Mouse (Mus musculus): ENCODE measurements around the gene Kbtbd12. TPM values are rescaled to one million over a fixed set of nuclear protein-coding genes. Genes with fewer than 3 reads are reported as not detected.

The Kbtbd12 gene
- polyA plus RNA-seq, 1 experiment from 2014 or later: 1.4 TPM

DNA sequence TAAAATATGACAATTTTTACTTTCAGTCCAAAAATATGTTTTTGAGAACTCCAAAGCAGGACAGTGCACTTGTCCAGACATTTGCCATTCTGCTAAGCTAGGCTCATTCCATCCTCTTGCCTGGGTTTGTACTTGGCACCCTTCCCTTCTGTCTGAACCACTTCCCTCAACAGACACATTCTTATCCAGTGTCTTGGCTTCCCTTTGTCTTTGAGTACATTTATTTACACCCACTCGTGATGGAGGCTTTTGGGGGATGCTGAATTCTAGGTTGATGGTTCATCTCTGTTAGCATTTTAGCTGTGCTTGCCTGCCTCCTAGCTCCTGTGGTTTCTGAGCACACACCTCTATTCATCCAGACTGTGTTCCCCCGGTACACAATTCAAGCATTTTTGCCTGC is 31.3 kb downstream of the Kbtbd12 start:
- 43% methylated on average over 2 of the region's 2 CpGs for WGBS (ENCODE audit: insufficient replicate concordance)
- H3K9ac ChIP-seq (ENCODE audit: low read depth, low read length): no peak overlapping the region
- H3K4me2 ChIP-seq (ENCODE audit: low read depth, low read length): no peak overlapping the region
- no peaks in the 10 kb centered on the region for H3K4me1 ChIP-seq (ENCODE audit: control insufficient read depth, low read depth, low read length)
- no peaks in the 10 kb centered on the region for H3K9me3 ChIP-seq (replicated peaks; ENCODE audit: control insufficient read depth, low read length)
- H3K4me3 ChIP-seq (ENCODE audit: low read depth, low read length): no peak overlapping the region
- H3K36me3 ChIP-seq (ENCODE audit: control insufficient read depth, insufficient read depth): no peaks in the 10 kb centered on the region
- ATAC-seq (ENCODE audit: low read depth): no peak
- no peak overlapping the region for H3K27ac ChIP-seq (ENCODE audit: low read length)
- H3K27me3 ChIP-seq (ENCODE audit: control insufficient read depth, insufficient read depth, low read depth, low read length): no peaks in the 10 kb centered on the region; the same call in 1 of the 2 replicates

DNA sequence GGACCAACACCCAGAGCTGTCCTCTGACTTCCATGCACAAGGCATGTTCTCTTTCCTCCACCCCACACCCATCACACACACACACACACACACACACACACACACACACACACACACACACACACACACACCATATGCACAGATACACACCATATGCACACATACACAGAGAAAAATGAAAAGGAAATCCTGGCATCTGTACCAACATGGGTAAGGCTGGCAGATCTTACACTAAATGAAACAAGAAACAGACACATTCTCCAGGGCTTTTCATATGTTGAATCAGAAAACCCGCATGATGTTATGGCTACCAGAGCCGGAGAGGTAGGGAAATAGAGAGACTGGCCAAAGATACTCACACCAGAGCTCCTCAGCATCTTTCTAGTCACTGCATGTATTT is 32.0 kb downstream of the Kbtbd12 start:
- no peak for ATAC-seq (ENCODE audit: low read depth)
- Histone ChIP-seq H3K27me3 (ENCODE audit: control insufficient read depth, insufficient read depth, low read depth, low read length) (no peaks in the 10 kb centered on the region; the same call in 1 of the 2 replicates), H3K9ac (ENCODE audit: low read depth, low read length) (no peak overlapping the region), H3K4me3 (ENCODE audit: low read depth, low read length) (no peak overlapping the region), H3K9me3 (replicated peaks; ENCODE audit: control insufficient read depth, low read length) (no peaks in the 10 kb centered on the region), H3K4me2 (ENCODE audit: low read depth, low read length) (no peak overlapping the region), H3K36me3 (ENCODE audit: control insufficient read depth, insufficient read depth) (no peaks in the 10 kb centered on the region), H3K4me1 (ENCODE audit: control insufficient read depth, low read depth, low read length) (no peaks in the 10 kb centered on the region), H3K27ac (ENCODE audit: low read length) (no peak overlapping the region)
- WGBS (ENCODE audit: insufficient replicate concordance): 72% methylated on average over 2 of the region's 2 CpGs

DNA sequence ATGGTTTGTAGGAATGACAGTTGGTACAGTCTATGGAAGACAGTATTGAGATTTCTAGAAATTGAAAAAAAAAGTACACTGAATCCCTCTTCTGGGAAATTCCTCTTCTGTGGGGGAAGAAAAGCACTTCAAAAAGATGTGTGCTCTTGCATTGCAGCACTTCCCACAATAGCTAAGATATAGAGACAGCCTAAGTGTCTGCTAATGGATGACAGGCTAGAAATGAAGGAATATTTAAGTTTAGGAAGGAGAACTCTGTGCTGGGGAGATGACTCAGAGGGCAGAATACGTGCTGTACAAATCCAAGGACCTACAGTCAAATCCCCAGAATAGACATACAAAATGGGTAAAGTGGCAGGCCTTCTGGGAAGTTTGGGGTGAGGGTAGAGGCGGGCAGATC is 32.5 kb downstream of the Kbtbd12 start:
- H3K27ac ChIP-seq (ENCODE audit: low read length): no peak overlapping the region
- H3K9ac ChIP-seq (ENCODE audit: low read depth, low read length): no peak overlapping the region
- 41% methylated on average over 2 of the region's 2 CpGs for WGBS (ENCODE audit: insufficient replicate concordance)
- no peaks in the 10 kb centered on the region for H3K4me1 ChIP-seq (ENCODE audit: control insufficient read depth, low read depth, low read length)
- H3K4me2 ChIP-seq (ENCODE audit: low read depth, low read length): no peak overlapping the region
- no peaks in the 10 kb centered on the region for H3K36me3 ChIP-seq (ENCODE audit: control insufficient read depth, insufficient read depth)
- H3K27me3 ChIP-seq (ENCODE audit: control insufficient read depth, insufficient read depth, low read depth, low read length): no peaks in the 10 kb centered on the region; the same call in 1 of the 2 replicates
- H3K4me3 ChIP-seq (ENCODE audit: low read depth, low read length): no peak overlapping the region
- ATAC-seq (ENCODE audit: low read depth): no peak
- no peaks in the 10 kb centered on the region for H3K9me3 ChIP-seq (replicated peaks; ENCODE audit: control insufficient read depth, low read length)

DNA sequence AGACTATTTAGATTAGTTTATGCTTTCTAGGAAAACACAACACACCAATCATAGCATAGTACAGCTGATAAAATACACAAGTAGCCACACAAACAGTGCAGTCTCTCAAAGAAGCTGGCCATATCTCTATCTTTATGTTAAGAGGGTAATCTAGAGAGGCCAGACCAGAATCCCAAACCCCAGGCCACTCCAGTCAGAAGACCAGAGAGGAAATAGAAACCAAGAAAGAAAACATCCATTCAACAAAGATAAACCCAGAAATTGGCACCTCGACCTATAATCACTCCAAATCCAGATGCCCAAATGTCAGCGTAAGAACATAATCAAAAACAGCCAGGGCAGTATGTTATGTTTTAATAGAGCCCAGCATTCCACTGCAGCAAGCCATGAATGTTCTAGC is 41.6 kb downstream of the Kbtbd12 start:
- Histone ChIP-seq H3K4me1 (ENCODE audit: control insufficient read depth, low read depth, low read length) (no peaks in the 10 kb centered on the region; the same call in 1 of the 2 replicates), H3K36me3 (ENCODE audit: control insufficient read depth, insufficient read depth) (no peaks in the 10 kb centered on the region), H3K4me2 (ENCODE audit: low read depth, low read length) (no peak overlapping the region), H3K27ac (ENCODE audit: low read length) (no peak overlapping the region), H3K9ac (ENCODE audit: low read depth, low read length) (no peak overlapping the region), H3K27me3 (ENCODE audit: control insufficient read depth, insufficient read depth, low read depth, low read length) (no peaks in the 10 kb centered on the region), H3K4me3 (ENCODE audit: low read depth, low read length) (no peak overlapping the region), H3K9me3 (replicated peaks; ENCODE audit: control insufficient read depth, low read length) (no peaks in the 10 kb centered on the region)
- 28% methylated on average over 2 of the region's 2 CpGs for WGBS (ENCODE audit: insufficient replicate concordance)
- no peak for ATAC-seq (ENCODE audit: low read depth)

DNA sequence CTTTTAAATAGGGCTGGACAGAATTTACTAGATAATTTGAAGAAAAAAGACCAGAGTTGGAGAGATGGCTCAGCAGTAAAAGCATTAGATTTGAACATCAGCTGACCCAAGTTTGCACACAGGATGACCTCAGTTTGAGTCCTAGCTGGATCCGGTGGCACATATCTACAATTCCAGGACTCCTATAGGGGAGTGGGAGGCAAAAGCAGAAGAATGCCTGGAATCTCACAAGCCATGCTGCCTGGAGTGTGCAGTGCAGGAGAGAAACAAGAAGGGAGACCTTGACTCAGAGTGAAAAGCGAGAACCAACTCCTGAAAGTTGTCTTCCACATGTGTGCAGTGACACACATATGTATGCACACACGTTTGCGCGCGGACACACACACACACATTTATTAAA is 45.4 kb downstream of the Kbtbd12 start:
- Histone ChIP-seq H3K4me2 (ENCODE audit: low read depth, low read length) (no peak overlapping the region), H3K4me3 (ENCODE audit: low read depth, low read length) (no peak overlapping the region), H3K27ac (ENCODE audit: low read length) (no peak overlapping the region), H3K27me3 (ENCODE audit: control insufficient read depth, insufficient read depth, low read depth, low read length) (no peaks in the 10 kb centered on the region), H3K36me3 (ENCODE audit: control insufficient read depth, insufficient read depth) (no peaks in the 10 kb centered on the region), H3K9ac (ENCODE audit: low read depth, low read length) (no peak overlapping the region), H3K9me3 (replicated peaks; ENCODE audit: control insufficient read depth, low read length) (no peaks in the 10 kb centered on the region), H3K4me1 (ENCODE audit: control insufficient read depth, low read depth, low read length) (no peaks in the 10 kb centered on the region; the same call in 1 of the 2 replicates)
- 81% methylated on average over 6 of the region's 6 CpGs for WGBS (ENCODE audit: insufficient replicate concordance)
- ATAC-seq (ENCODE audit: low read depth): no peak

DNA sequence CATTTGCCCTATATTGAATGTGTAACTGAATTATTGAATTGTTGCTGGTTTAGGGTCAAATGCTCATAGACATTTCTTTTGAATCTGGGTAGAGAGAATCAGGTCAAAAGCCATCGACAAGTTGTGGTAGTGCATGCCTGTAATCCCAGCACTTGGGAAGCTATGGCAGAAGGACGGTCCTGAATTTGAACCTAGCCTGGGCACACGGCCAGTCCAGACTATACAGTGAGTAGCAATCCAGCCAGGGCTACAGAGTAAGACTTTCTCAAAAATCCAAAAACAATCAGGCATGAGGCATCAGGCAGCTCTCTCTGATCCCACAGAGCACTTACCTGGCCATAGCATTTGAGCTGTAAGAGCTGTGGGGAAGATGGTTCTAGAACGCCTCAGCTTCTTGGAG is 47.5 kb downstream of the Kbtbd12 start:
- H3K27ac ChIP-seq (ENCODE audit: low read length): no peak overlapping the region
- no peaks in the 10 kb centered on the region for H3K36me3 ChIP-seq (ENCODE audit: control insufficient read depth, insufficient read depth)
- H3K9ac ChIP-seq (ENCODE audit: low read depth, low read length): no peak overlapping the region
- no peaks in the 10 kb centered on the region for H3K4me1 ChIP-seq (ENCODE audit: control insufficient read depth, low read depth, low read length)
- H3K4me3 ChIP-seq (ENCODE audit: low read depth, low read length): no peak overlapping the region
- 72% methylated on average over 4 of the region's 4 CpGs for WGBS (ENCODE audit: insufficient replicate concordance)
- H3K9me3 ChIP-seq (replicated peaks; ENCODE audit: control insufficient read depth, low read length): no peaks in the 10 kb centered on the region
- ATAC-seq (ENCODE audit: low read depth): no peak
- no peak overlapping the region for H3K4me2 ChIP-seq (ENCODE audit: low read depth, low read length)
- H3K27me3 ChIP-seq (ENCODE audit: control insufficient read depth, insufficient read depth, low read depth, low read length): no peaks in the 10 kb centered on the region

DNA sequence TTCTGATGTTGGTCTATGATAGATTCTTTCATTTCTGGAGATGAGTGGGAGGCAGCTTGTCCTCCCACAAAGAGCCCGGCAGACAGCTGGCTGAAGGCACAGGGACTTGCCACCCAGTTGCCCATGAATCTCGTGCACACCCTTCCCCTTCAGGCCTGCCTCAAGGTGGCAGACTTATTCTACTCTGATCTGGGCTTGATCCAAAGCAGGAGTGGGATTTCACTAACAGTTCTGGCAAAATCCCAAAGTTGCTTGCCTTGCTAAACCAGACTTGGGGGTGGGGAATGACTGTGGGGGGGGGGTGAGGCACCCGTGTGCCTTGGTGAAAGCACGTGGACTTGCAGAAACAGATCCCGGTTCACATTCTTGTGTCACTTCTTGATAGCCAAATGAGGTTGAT is 48.2 kb downstream of the Kbtbd12 start:
- Histone ChIP-seq H3K4me2 (ENCODE audit: low read depth, low read length) (no peak overlapping the region), H3K27me3 (ENCODE audit: control insufficient read depth, insufficient read depth, low read depth, low read length) (peaks cover 1% of the 10 kb centered on the region; the same call in 1 of the 2 replicates), H3K36me3 (ENCODE audit: control insufficient read depth, insufficient read depth) (no peaks in the 10 kb centered on the region), H3K9ac (ENCODE audit: low read depth, low read length) (no peak overlapping the region), H3K4me3 (ENCODE audit: low read depth, low read length) (no peak overlapping the region), H3K9me3 (replicated peaks; ENCODE audit: control insufficient read depth, low read length) (no peaks in the 10 kb centered on the region), H3K27ac (ENCODE audit: low read length) (no peak overlapping the region), H3K4me1 (ENCODE audit: control insufficient read depth, low read depth, low read length) (no peaks in the 10 kb centered on the region)
- no peak for ATAC-seq (ENCODE audit: low read depth)
- WGBS (ENCODE audit: insufficient replicate concordance): 29% methylated on average over 5 of the region's 5 CpGs

DNA sequence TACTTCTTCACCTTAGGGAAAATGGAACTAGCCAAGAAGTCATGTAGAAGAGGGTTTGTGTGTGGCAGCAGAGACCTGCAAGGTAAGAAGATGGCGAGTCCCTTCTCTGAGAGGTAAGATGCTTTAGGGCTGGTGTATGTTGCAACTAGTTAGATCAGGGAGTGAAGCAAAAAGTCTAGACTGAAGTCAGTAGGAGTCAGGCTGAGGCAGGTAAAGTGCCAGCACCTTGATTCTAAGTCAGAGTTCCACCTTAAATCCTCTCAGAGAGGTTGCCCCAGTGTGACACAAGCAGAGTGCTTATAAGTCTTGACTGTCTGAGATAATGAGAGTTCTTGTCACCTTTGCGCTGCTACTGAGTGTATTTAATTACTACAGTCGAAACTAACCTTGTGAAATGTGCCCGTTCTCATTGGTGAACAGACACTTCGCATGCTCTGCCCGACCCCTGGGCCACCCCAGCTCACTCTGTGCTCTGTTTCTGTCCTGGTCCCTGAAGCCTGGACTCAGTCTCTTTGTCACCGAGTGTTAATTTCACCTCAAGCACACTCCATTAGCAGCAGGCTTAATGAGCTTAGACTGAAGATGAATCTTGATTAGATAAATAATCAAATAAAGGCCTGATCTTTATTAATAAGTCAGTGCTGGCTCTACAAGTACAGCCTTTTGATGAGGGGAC is 49.0 kb downstream of the Kbtbd12 start:
- H3K36me3 ChIP-seq (ENCODE audit: control insufficient read depth, insufficient read depth): no peaks in the 10 kb centered on the region
- no peak overlapping the region for H3K9ac ChIP-seq (ENCODE audit: low read depth, low read length)
- H3K4me1 ChIP-seq (ENCODE audit: control insufficient read depth, low read depth, low read length): no peaks in the 10 kb centered on the region
- no peak overlapping the region for H3K4me2 ChIP-seq (ENCODE audit: low read depth, low read length)
- H3K27ac ChIP-seq (ENCODE audit: low read length): no peak overlapping the region
- 72% methylated on average over 7 of the region's 7 CpGs for WGBS (ENCODE audit: insufficient replicate concordance)
- H3K27me3 ChIP-seq (ENCODE audit: control insufficient read depth, insufficient read depth, low read depth, low read length): peaks cover 2% of the 10 kb centered on the region; the same call in 1 of the 2 replicates
- no peaks in the 10 kb centered on the region for H3K9me3 ChIP-seq (replicated peaks; ENCODE audit: control insufficient read depth, low read length)
- H3K4me3 ChIP-seq (ENCODE audit: low read depth, low read length): no peak overlapping the region
- ATAC-seq (ENCODE audit: low read depth): no peak

DNA sequence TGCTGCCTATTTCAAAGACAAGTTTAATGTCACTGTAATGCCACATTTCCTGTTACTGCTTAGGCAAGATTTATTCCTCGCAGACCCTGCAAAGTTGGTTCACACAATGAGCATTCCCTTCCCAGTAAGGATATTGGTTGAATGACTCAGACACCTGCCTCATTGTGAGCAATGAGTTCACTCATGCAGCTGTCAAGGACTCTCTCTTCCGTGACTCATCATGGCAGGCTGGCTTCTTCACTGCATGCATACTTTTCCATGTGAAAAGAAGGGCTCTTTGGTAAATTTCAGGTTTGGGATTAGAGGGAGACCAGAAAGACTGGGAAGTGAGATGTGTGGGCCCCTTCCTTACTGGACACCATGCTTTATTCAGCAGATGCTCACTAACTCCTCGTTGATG is 50.7 kb downstream of the Kbtbd12 start:
- Histone ChIP-seq H3K4me1 (ENCODE audit: control insufficient read depth, low read depth, low read length) (no peaks in the 10 kb centered on the region), H3K27me3 (ENCODE audit: control insufficient read depth, insufficient read depth, low read depth, low read length) (peaks cover 2% of the 10 kb centered on the region; the same call in 1 of the 2 replicates), H3K4me2 (ENCODE audit: low read depth, low read length) (no peak overlapping the region), H3K4me3 (ENCODE audit: low read depth, low read length) (no peak overlapping the region), H3K27ac (ENCODE audit: low read length) (no peak overlapping the region), H3K9me3 (replicated peaks; ENCODE audit: control insufficient read depth, low read length) (no peaks in the 10 kb centered on the region), H3K9ac (ENCODE audit: low read depth, low read length) (no peak overlapping the region), H3K36me3 (ENCODE audit: control insufficient read depth, insufficient read depth) (no peaks in the 10 kb centered on the region)
- no peak for ATAC-seq (ENCODE audit: low read depth)
- 56% methylated on average over 3 of the region's 3 CpGs for WGBS (ENCODE audit: insufficient replicate concordance)

Data from liver, embryonic 16.5 days (tissue).